Mouse (Mus musculus): Measurements from ENCODE around the gene Ash1l.

GRCm38 (mm10) chr3:89108146-89108545 lies 157.7 kb downstream of the Ash1l start:
- TF ChIP-seq POLR2A (IDR thresholded peaks at IDR 0.05; ENCODE audit: borderline replicate concordance, extremely low read depth, low read depth, low read length) (no peak), CTCF (IDR thresholded peaks at IDR 0.05; ENCODE audit: insufficient read depth, low read length) (no peak)
